In genomic region chr12:82320204-82320603, GRCm38 (mm10) we compare ENCODE assay signal across 18 mouse cellular contexts.
"Had no signal": no experiment of that assay in that cellular context is flagged by ENCODE, and none has a peak within 500 bp of the region (broad histone marks: within the 10 kb centered on the region; RNA-seq: fewer than 3 reads in every experiment).

No protein-coding gene starts in this region.

- H3K27ac ChIP-seq: limb, embryonic 10.5 days; limb, embryonic 13.5 days; midbrain, embryonic 12.5 days; midbrain, embryonic 15.5 days; neural tube, embryonic 12.5 days; neural tube, embryonic 15.5 days had no signal

- H3K9me3 ChIP-seq: limb, embryonic 10.5 days; limb, embryonic 13.5 days; midbrain, embryonic 12.5 days; midbrain, embryonic 15.5 days; neural tube, embryonic 12.5 days; neural tube, embryonic 15.5 days had no signal

- H3K4me2 ChIP-seq: limb, embryonic 13.5 days; midbrain, embryonic 12.5 days; midbrain, embryonic 15.5 days; neural tube, embryonic 12.5 days; neural tube, embryonic 15.5 days had no signal

- H3K9ac ChIP-seq: limb, embryonic 13.5 days; midbrain, embryonic 12.5 days; midbrain, embryonic 15.5 days; neural tube, embryonic 12.5 days; neural tube, embryonic 15.5 days had no signal

- DNase-seq: kidney, adult 8-10 months; kidney, postnatal 14 days; kidney, postnatal 4 days; liver; lung, adult 2 months; lung, postnatal 14 days; lung, postnatal 4 days; right cerebral cortex, adult 18-20 months; right cerebral cortex, postnatal 25 days; spleen, adult 18-20 months; thymus, adult 18-20 months; thymus, postnatal 36 days had no signal

- H3K4me3 ChIP-seq: limb, embryonic 10.5 days; limb, embryonic 13.5 days; midbrain, embryonic 12.5 days; midbrain, embryonic 15.5 days; neural tube, embryonic 12.5 days; neural tube, embryonic 15.5 days had no signal

- H3K4me1 ChIP-seq: limb, embryonic 10.5 days; midbrain, embryonic 12.5 days; midbrain, embryonic 15.5 days; neural tube, embryonic 12.5 days; neural tube, embryonic 15.5 days had no signal

- ATAC-seq: midbrain, embryonic 15.5 days had no signal

- H3K36me3 ChIP-seq: limb, embryonic 10.5 days; limb, embryonic 13.5 days; midbrain, embryonic 12.5 days; midbrain, embryonic 15.5 days; neural tube, embryonic 12.5 days; neural tube, embryonic 15.5 days had no signal

- H3K27me3 ChIP-seq: limb, embryonic 13.5 days; midbrain, embryonic 12.5 days; midbrain, embryonic 15.5 days; neural tube, embryonic 12.5 days; neural tube, embryonic 15.5 days had no signal
